Mouse (Mus musculus) cerebellum, adult 2 months (tissue): ENCODE data around the gene Abhd17b.

Source experiments
- CTCF ChIP-seq: fragments of 200-500 bp; IDR thresholded peaks from 2 replicates; pipeline ENCODE4 v1.5.1; 2011; ENCODE audit warnings: low read depth, mild to moderate bottlenecking, control low read depth, low read length, moderate library complexity, borderline replicate concordance; ENCODE audit not compliant: insufficient read depth
- POLR2A ChIP-seq: fragments of 200-500 bp; IDR thresholded peaks from 2 replicates; pipeline ENCODE4 v1.6.1; 2011; ENCODE audit warnings: low read length, control low read depth, borderline replicate concordance; ENCODE audit not compliant: insufficient read depth

GRCm38 (mm10) chr19:21630656-21631331 is 22.2 kb upstream of the Abhd17b start:
- TF ChIP-seq POLR2A (no peak), CTCF (no peak)
